Mouse (Mus musculus): ENCODE measurements around the gene Inca1. TPM values are rescaled to one million over a fixed set of nuclear protein-coding genes. Genes with fewer than 3 reads are reported as not detected.

The Inca1 gene
- total RNA-seq (2021), result 1 to 10 TPM; 2.9 to 5.0 TPM
- long read RNA-seq, experiment 1, partial matches to known transcripts, result 0 of 2 reads
- long read RNA-seq, experiment 1, other reads (novel, unspliced or antisense), result 2 of 2 reads
- long read RNA-seq, experiment 2, partial matches to known transcripts, result 0 of 3 reads
- long read RNA-seq, experiment 2, other reads (novel, unspliced or antisense), result 2 of 3 reads

DNA sequence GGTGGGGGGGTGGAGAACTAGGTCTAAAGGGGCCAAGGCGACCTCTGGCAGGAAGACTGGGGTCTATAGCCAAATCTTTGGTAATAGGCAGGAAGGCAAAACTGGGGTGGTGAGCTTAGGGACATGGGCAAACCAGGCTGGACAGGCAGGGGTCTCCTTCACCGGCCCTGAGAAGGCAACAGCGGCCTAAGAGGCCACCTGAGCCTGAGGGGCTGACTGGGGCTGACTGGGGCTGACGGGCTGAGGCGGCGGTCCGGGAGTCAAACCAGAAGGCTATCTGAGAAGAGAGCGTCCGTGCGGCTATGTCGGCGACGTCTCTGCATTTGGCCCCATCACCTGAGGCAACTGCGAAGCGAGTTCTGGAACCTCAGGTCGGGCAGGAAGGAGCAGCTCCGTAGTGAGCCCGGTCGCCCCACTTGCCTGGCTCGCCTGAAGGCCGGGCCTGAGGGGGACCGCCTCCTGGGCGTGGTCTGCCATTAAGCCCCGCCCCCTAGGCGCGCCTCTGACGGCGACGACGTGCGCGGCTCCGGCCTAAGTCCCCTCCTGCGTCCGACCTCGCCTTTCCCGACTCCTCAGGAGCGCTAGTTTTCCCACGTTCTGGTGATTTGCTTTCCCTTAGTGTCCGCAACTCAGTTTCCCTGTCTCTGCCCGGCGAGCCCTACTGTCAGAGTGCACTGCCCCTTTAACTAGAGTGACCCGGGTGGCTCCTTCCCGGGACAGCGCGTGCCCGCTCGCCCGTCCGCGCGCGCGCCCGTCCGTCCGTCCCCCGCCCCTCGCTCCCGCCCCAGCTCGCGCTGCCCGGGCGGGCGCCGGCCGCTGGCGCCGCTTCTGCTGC, at the start of gene Inca1, which contains the start of gene Kif1c:
Gene Inca1 (minus strand): TSS at position 434 of the 835 bp plus-strand sequence.
Gene Kif1c (plus strand): TSS at position 827 of the 835 bp plus-strand sequence.
- H3K4me3 ChIP-seq, result peak within 1 kb of the TSS; percentile 83
- peak; percentile 94 to 97 for DNase-seq (ENCODE audit: low spot score in 2 of 2)
- H3K27ac ChIP-seq, result peak within 1 kb of the TSS; percentile 100
- TF ChIP-seq CTCF (conservative IDR thresholded peaks at IDR 0.05), result no peak

GRCm38 (mm10) chr11:70747876-70748545, 48.1 kb upstream of the Inca1 start:
- no peak for TF ChIP-seq CTCF (conservative IDR thresholded peaks at IDR 0.05)
- H3K4me3 ChIP-seq, result no peak overlapping the region
- no peak for DNase-seq (ENCODE audit: low spot score in 2 of 2)

GRCm38 (mm10) chr11:70745636-70746035, 45.7 kb upstream of the Inca1 start:
- no peak for TF ChIP-seq CTCF (conservative IDR thresholded peaks at IDR 0.05)
- no peak overlapping the region for H3K4me3 ChIP-seq
- H3K27ac ChIP-seq, result no peak overlapping the region
- no peak for DNase-seq (ENCODE audit: low spot score in 2 of 2)

More at GRCm38 (mm10) chr11:70747876-70748545, 48.1 kb upstream of the Inca1 start:
- H3K27ac ChIP-seq, result no peak overlapping the region

DNA sequence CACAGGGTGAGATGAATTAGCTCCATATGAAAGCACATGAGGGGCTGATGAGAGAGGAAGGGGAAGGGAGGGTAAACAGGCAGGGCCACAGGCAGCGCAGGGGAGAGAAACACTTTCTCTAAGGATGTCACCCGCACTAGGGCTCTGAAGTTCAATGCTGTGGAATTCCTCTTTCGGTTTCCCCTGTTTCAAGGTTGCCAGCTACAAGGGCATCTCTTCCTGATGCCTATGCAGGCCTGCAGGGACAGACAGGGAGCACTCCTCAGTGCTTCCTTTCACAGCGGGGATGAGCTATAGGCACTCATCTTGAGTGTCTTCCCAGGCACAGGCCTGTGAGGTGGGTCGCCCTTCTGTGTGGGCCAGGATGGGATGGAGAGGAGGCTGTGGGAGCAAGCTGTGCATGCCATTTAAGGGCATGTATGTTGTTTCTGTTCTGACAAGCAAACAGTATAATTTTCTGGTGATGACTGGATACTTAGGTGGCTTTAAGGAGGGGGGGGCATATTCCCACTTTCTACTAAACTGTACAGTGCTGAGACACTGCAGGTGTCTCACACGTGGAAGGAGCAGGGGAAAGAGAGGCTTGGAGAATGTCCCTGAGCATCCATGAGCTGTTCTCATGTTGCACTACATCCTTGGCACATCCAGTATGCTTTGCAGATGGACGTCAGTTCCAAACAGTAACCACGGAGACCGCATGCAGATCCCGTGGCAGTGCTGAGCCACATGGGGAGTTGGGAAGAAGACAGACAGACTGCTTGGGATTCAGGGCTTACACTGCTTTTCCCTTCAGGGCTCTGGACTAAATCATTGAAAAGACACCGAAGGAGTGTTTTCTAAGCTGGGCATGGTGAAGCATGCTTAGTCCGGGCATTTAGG, 42.9 kb upstream of the Inca1 start:
- TF ChIP-seq CTCF (conservative IDR thresholded peaks at IDR 0.05), result peak; percentile 27
- peak; percentile 60 to 69 for DNase-seq (ENCODE audit: low spot score in 2 of 2)
- Histone ChIP-seq H3K4me3 (no peak overlapping the region), H3K27ac (peak overlapping the region; percentile 95)

DNA sequence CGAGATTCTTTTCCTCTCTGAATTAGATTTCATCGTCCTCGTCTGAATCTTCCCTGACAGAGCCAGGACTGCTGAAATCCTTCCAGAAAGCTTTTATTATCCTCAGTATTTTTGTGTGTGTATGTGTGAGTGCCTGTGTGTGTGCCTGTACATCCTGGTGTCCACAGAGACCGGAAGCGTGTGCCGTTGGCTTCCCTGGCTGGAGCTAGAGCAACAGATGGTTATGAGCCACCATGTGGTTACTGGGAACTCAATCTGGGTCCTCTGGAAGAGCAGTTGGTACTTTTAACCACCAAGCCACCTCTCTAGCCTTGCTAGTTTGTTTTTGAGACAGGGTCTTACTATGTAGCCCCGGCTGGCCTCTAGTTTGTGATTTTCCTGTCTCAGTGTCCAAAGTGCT, 42.2 kb upstream of the Inca1 start:
- DNase-seq (ENCODE audit: low spot score in 2 of 2), result no peak
- TF ChIP-seq CTCF (conservative IDR thresholded peaks at IDR 0.05), result no peak
- no peak overlapping the region for H3K4me3 ChIP-seq
- peak overlapping the region; percentile 95 for H3K27ac ChIP-seq

DNA sequence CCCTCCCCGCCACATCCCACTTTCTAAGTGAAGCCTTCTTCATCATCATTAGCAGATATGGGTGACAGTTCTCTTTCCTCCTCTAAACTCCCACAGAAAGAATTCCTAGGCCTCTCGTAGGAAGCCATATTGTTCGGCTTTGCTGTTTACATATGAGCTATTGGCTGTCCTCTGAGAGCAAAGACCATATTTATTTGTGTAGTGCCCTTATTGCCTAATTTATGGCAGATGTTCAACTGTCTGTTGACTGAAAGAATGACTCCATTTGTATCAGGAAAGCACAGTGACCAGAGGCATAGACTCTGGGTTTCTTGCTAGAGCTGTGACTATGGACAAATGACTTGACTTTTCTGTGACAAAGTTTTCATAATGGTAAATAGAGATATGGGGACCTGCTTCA, 41.6 kb upstream of the Inca1 start:
- Histone ChIP-seq H3K4me3 (no peak overlapping the region), H3K27ac (peak overlapping the region; percentile 95)
- no peak for DNase-seq (ENCODE audit: low spot score in 2 of 2)
- TF ChIP-seq CTCF (conservative IDR thresholded peaks at IDR 0.05), result no peak

- no peak overlapping the region for H3K4me3 ChIP-seq
- no peak for DNase-seq (ENCODE audit: low spot score in 2 of 2)
- TF ChIP-seq CTCF (conservative IDR thresholded peaks at IDR 0.05), result no peak
- H3K27ac ChIP-seq, result no peak overlapping the region
Observed at GRCm38 (mm10) chr11:70737749-70738148, 37.8 kb upstream of the Inca1 start.

DNA sequence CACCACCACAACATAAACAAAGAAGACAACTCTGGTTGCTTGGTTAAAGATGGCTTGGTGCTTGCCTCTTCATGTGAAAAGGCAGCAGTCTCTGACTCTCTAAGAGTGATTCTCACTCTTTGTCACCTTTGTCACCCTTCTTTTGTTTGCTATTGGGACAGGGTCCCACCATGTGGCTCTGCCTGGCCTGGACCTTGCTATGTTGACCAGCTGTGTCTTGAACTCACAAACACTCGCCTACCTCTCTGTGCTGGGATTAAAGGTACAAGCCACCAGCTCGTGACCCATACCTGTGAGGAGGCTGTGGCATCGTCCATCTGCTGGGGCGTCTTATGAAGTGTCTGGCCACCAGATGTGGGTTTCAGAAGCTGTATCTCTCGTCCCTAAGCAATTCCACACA, 33.3 kb upstream of the Inca1 start:
- TF ChIP-seq CTCF (conservative IDR thresholded peaks at IDR 0.05), result no peak
- H3K27ac ChIP-seq, result peak overlapping the region; percentile 55; the same call in 1 of the 2 replicates
- H3K4me3 ChIP-seq, result no peak overlapping the region
- no peak for DNase-seq (ENCODE audit: low spot score in 2 of 2)

- peak overlapping the region; percentile 74 for H3K27ac ChIP-seq
- peak; percentile 56 to 63 for DNase-seq (ENCODE audit: low spot score in 2 of 2)
- TF ChIP-seq CTCF (conservative IDR thresholded peaks at IDR 0.05), result no peak
- H3K4me3 ChIP-seq, result no peak overlapping the region
Observed at GRCm38 (mm10) chr11:70731178-70731577, 31.2 kb upstream of the Inca1 start.

- no peak for DNase-seq (ENCODE audit: low spot score in 2 of 2)
- Histone ChIP-seq H3K4me3 (no peak overlapping the region), H3K27ac (peak overlapping the region; percentile 74)
- no peak for TF ChIP-seq CTCF (conservative IDR thresholded peaks at IDR 0.05)
Observed at GRCm38 (mm10) chr11:70730427-70731038, 30.6 kb upstream of the Inca1 start.

GRCm38 (mm10) chr11:70727385-70727784, 27.4 kb upstream of the Inca1 start:
- no peak for DNase-seq (ENCODE audit: low spot score in 2 of 2)
- TF ChIP-seq CTCF (conservative IDR thresholded peaks at IDR 0.05), result no peak
- no peak overlapping the region for H3K4me3 ChIP-seq

GRCm38 (mm10) chr11:70726585-70726984, 26.6 kb upstream of the Inca1 start:
- Histone ChIP-seq H3K27ac (no peak overlapping the region), H3K4me3 (no peak overlapping the region)
- DNase-seq (ENCODE audit: low spot score in 2 of 2), result no peak
- TF ChIP-seq CTCF (conservative IDR thresholded peaks at IDR 0.05), result no peak

More at GRCm38 (mm10) chr11:70727385-70727784, 27.4 kb upstream of the Inca1 start:
- no peak overlapping the region for H3K27ac ChIP-seq
